ENCODE assay signal across 27 mouse cellular contexts in the genomic region with DNA sequence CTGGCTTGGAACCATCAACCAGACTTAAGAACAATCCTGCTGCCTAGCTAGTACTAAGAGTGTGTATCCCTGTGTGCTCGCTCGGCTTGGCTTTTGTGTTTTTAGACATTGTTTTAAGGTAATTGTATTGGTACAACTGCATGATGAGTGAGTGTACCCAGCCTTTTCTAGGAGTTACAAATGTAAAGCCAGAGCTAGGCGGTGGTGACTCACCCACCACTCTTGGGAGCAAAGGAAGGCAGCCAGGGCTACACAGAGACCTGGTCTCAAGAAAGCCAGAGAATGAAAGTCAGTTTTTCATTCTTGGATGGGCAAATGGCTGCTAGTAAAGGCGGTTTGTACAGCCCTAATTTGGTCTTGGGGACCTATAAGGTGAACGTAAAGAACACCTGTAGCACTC. TPM values are rescaled to one million over a fixed set of nuclear protein-coding genes. Genes with fewer than 3 reads are reported as not detected.
A peak's percentile ranks its signal among the peaks of the same experiment; 100 is the strongest.
DNase-seq lines count a peak whose midpoint lies in the region; ATAC-seq and TF ChIP-seq lines count a peak whose summit lies in the region.
"Had no signal": no experiment of that assay in that cellular context is flagged by ENCODE, and none has a peak within 500 bp of the region (broad histone marks: within the 10 kb centered on the region; RNA-seq: fewer than 3 reads in every experiment).

No protein-coding gene starts in this region.

- TF ChIP-seq EP300 in ES-Bruce4 (IDR thresholded peaks at IDR 0.05; ENCODE audit: insufficient read depth, low read depth, low read length) = no peak

- H3K27ac ChIP-seq in liver, embryonic 12.5 days = 0 out of 2 replicates have a peak overlapping the region, but pooled peaks have one; percentile 17
- H3K27ac ChIP-seq in ES-Bruce4 (ENCODE audit: insufficient read depth, low read length) = peak overlapping the region; percentile 31; the same call in 1 of the 2 replicates
- H3K27ac ChIP-seq: embryonic facial prominence, embryonic 12.5 days; embryonic facial prominence, embryonic 15.5 days; forebrain, embryonic 13.5 days; gastrocnemius, adult 2 months; hindbrain, embryonic 10.5 days; hindbrain, embryonic 13.5 days; intestine, embryonic 15.5 days had no signal

- H3K9me3 ChIP-seq in liver, embryonic 12.5 days (replicated peaks) = no peaks in the 10 kb centered on the region
- H3K9me3 ChIP-seq in ES-Bruce4 (replicated peaks; ENCODE audit: control insufficient read depth, insufficient read depth, low read length, poor library complexity, severe bottlenecking) = no peaks in the 10 kb centered on the region
- H3K9me3 ChIP-seq: embryonic facial prominence, embryonic 12.5 days; embryonic facial prominence, embryonic 15.5 days; forebrain, embryonic 13.5 days; hindbrain, embryonic 10.5 days; hindbrain, embryonic 13.5 days; intestine, embryonic 15.5 days had no signal

- H3K27me3 ChIP-seq in liver, embryonic 12.5 days (replicated peaks) = no peaks in the 10 kb centered on the region
- no peaks in the 10 kb centered on the region for H3K27me3 ChIP-seq in ES-Bruce4 (ENCODE audit: control insufficient read depth, insufficient read depth, low read length, poor library complexity, severe bottlenecking)
- H3K27me3 ChIP-seq: embryonic facial prominence, embryonic 12.5 days; embryonic facial prominence, embryonic 15.5 days; forebrain, embryonic 13.5 days; hindbrain, embryonic 13.5 days; intestine, embryonic 15.5 days had no signal

- DNase-seq in liver = no peak
- peak; percentile 53 for DNase-seq in NIH3T3 (ENCODE audit: low read depth)
- DNase-seq in thymus, postnatal 4 days = no peak
- no peak for DNase-seq in urinary bladder, postnatal 14 days (ENCODE audit: low spot score)
- DNase-seq: adrenal gland, adult 2 months; adrenal gland, postnatal 14 days; cerebellum, adult 11 months; cerebellum, adult 2 months; cerebellum, adult 9-11 months; cerebellum, postnatal 25 days; forebrain, postnatal 0 days; gastrocnemius, adult 2 months; gastrocnemius, postnatal 14 days; heart, postnatal 36 days had no signal

- 88% methylated on average over 5 of the region's 5 CpGs for WGBS in liver, embryonic 12.5 days (ENCODE audit: insufficient replicate concordance)

- no peak overlapping the region for H3K4me3 ChIP-seq in liver, embryonic 12.5 days
- H3K4me3 ChIP-seq in ES-Bruce4 (ENCODE audit: low read depth, low read length) = no peak overlapping the region
- H3K4me3 ChIP-seq: embryonic facial prominence, embryonic 12.5 days; embryonic facial prominence, embryonic 15.5 days; erythroblast, embryonic 14.5 days; forebrain, embryonic 13.5 days; hindbrain, embryonic 10.5 days; hindbrain, embryonic 13.5 days; intestine, embryonic 15.5 days had no signal

- 0 out of 2 replicates have a peak overlapping the region, but pooled peaks have one; percentile 10 for H3K4me2 ChIP-seq in liver, embryonic 12.5 days
- H3K4me2 ChIP-seq: embryonic facial prominence, embryonic 12.5 days; embryonic facial prominence, embryonic 15.5 days; forebrain, embryonic 13.5 days; heart, embryonic 11.5 days; hindbrain, embryonic 13.5 days; intestine, embryonic 15.5 days had no signal

- no peak for ATAC-seq in liver, embryonic 12.5 days
- ATAC-seq in erythroblast, adult 5-6 weeks (replicated peaks; ENCODE audit: low FRiP score, poor library complexity, severe bottlenecking) = no peak
- ATAC-seq: CD4-positive, CD25-positive, alpha-beta regulatory T cell, adult 4 months; forebrain, embryonic 13.5 days; forebrain, postnatal 0 days; hindbrain, embryonic 16.5 days; intestine, embryonic 15.5 days had no signal

- H3K36me3 ChIP-seq in liver, embryonic 12.5 days = peaks cover 53% of the 10 kb centered on the region
- peaks cover 55% of the 10 kb centered on the region for H3K36me3 ChIP-seq in ES-Bruce4 (ENCODE audit: control insufficient read depth, insufficient read depth, low read length, poor library complexity, severe bottlenecking)

- no peak for TF ChIP-seq CTCF in ES-Bruce4 (IDR thresholded peaks at IDR 0.05; ENCODE audit: low read depth, low read length)

- no peak for TF ChIP-seq POLR2A in ES-Bruce4 (IDR thresholded peaks at IDR 0.05; ENCODE audit: insufficient read depth, low read length)

- peaks cover 61% of the 10 kb centered on the region for H3K4me1 ChIP-seq in liver, embryonic 12.5 days
- H3K4me1 ChIP-seq in ES-Bruce4 (ENCODE audit: control insufficient read depth, insufficient read depth, low read length) = no peaks in the 10 kb centered on the region

- H3K9ac ChIP-seq in liver, embryonic 12.5 days = no peak overlapping the region
- H3K9ac ChIP-seq in ES-Bruce4 (ENCODE audit: low read depth, poor library complexity, severe bottlenecking) = peak overlapping the region; percentile 39; the same call in 1 of the 2 replicates
- H3K9ac ChIP-seq: embryonic facial prominence, embryonic 12.5 days; embryonic facial prominence, embryonic 15.5 days; forebrain, embryonic 13.5 days; forebrain, postnatal 0 days; hindbrain, embryonic 13.5 days; intestine, embryonic 15.5 days had no signal

RNA-seq across cellular contexts. Expression of a gene that starts 3.3 kb away (rescaled TPM):
- polyA plus RNA-seq in liver, embryonic 12.5 days (2016; fragmentation: Nextera tagmentation; extraction: Ambion mirVana) = 17.5 and 17.6 TPM in 2 replicates
- 19.6 and 20.5 TPM in 2 replicates for polyA plus RNA-seq in ES-Bruce4 (2011; ENCODE audit: insufficient read depth, insufficient read length, low read depth, missing spikeins)
- 21.1 and 24.5 TPM in 2 replicates for total RNA-seq in erythroblast, adult 5-6 weeks (2015; ENCODE audit: low replicate concordance)
- 33.2 and 35.2 TPM in 2 replicates for total RNA-seq in erythroblast, adult 5-6 weeks (2017; ENCODE audit: low replicate concordance)

RNA-seq across cellular contexts. Expression of a gene that starts 4.3 kb away (rescaled TPM):
- polyA plus RNA-seq in liver, embryonic 12.5 days (2016; fragmentation: Nextera tagmentation; extraction: Ambion mirVana) = 638 and 654 TPM in 2 replicates
- 1,642 and 1,799 TPM in 2 replicates for polyA plus RNA-seq in ES-Bruce4 (2011; ENCODE audit: insufficient read depth, insufficient read length, low read depth, missing spikeins)
- total RNA-seq in erythroblast, adult 5-6 weeks (2015; ENCODE audit: low replicate concordance) = 383 and 432 TPM in 2 replicates
- total RNA-seq in erythroblast, adult 5-6 weeks (2017; ENCODE audit: low replicate concordance) = 184 and 212 TPM in 2 replicates

RNA-seq across cellular contexts. Expression of a gene that starts 35.8 kb away (rescaled TPM):
- 5.7 and 6.0 TPM in 2 replicates for polyA plus RNA-seq in liver, embryonic 12.5 days (2016; fragmentation: Nextera tagmentation; extraction: Ambion mirVana)
- polyA plus RNA-seq in ES-Bruce4 (2011; ENCODE audit: insufficient read depth, insufficient read length, low read depth, missing spikeins) = 14.6 and 20.6 TPM in 2 replicates
- total RNA-seq in erythroblast, adult 5-6 weeks (2015; ENCODE audit: low replicate concordance) = 2.5 and 8.2 TPM in 2 replicates
- 1.5 and 2.2 TPM in 2 replicates for total RNA-seq in erythroblast, adult 5-6 weeks (2017; ENCODE audit: low replicate concordance)

RNA-seq across cellular contexts. Expression of a gene that starts 59.1 kb away (rescaled TPM):
- polyA plus RNA-seq in liver, embryonic 12.5 days (2016; fragmentation: Nextera tagmentation; extraction: Ambion mirVana) = 140 and 142 TPM in 2 replicates
- 248 and 256 TPM in 2 replicates for polyA plus RNA-seq in ES-Bruce4 (2011; ENCODE audit: insufficient read depth, insufficient read length, low read depth, missing spikeins)
- total RNA-seq in erythroblast, adult 5-6 weeks (2015; ENCODE audit: low replicate concordance) = 14.0 and 55.6 TPM in 2 replicates
- total RNA-seq in erythroblast, adult 5-6 weeks (2017; ENCODE audit: low replicate concordance) = 42.2 and 47.1 TPM in 2 replicates
